Mouse (Mus musculus) R1 (cell line): ENCODE data around the gene Fam210b.

Experiments used
- DNase-seq: peaks from one replicate; pipeline ENCODE4 v3.0.0-alpha.2; 2018; ENCODE audit warnings: low read depth, low spot score

The Fam210b gene

DNA sequence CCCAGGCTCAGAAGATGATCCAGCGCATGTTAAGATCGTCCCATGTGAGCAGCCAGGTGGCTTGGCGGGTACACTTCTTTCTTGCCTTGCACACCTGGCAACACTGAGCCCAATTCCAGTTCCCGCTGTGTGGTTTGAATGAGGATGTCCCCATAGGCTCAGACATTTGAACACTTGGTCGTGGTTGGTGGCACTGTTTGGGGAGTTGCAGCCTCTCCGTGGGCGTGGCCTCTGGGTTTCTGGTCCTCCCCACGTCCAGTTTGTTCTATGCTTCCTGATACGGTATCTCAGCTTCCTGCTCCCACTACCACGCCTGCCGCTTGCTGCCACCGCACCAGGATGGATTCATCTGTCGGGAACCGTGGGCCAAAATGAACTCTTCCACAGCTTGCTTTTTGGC, 4.4 kb downstream of the Fam210b start:
- DNase-seq, result peak; percentile 80

DNA sequence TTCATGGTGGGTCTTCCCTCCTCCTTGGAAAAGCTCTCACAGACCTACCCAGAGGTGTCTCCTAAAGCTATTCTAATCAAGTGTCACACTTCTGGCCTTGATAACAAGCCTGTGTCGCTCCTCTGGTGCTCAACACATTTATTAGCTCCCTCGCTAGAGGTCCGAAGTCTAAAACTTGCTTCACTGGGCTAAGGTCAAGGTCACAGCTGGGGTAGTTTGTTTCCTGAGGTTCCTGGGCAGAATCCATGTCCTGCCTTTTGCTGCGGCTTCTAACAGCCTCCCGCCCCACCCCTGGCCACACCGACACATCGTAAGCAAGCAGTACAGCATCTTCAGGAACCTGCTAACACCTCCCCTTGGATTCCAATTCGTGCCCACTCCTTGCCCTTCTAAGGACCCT, 5.4 kb downstream of the Fam210b start:
- no peak for DNase-seq

DNA sequence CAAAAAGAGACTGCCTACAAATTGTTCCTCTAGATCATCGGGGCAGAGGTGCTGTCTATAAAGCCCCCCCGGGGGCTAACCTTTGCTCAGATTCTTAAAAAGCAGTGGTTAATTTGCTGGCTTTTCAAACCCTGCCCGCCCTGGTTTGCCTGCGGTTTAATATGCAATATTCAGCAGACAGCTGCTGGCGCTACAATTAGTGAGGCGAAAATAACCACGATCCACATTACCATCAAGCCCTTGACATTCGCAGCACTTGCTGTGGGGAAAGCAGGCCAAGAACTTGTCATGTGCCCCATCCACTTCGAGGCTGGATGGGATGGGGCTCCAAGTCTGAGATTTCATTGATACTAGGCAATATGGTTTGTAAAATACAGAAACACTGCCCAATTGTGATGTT, 7.9 kb downstream of the Fam210b start:
- DNase-seq, result no peak

DNA sequence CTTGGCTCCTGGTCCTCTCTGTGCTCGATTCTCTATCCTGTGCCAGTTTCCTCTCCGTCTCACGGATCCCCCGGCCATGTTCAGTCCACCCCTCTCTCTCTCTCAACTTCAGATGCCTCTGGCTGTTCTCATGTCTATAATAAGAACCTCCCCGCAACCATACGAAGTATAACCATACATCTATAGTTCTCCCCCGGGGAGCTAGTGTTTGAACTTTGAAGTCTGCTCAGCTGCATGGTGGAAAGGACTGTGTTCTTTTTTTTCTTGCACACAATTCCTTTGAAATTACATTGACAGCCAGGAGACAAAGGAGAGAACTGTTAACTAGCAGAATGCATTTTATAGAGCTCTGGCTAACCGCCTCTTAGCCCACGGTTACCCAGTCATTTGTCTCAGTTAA, 9.4 kb downstream of the Fam210b start:
- DNase-seq, result no peak

DNA sequence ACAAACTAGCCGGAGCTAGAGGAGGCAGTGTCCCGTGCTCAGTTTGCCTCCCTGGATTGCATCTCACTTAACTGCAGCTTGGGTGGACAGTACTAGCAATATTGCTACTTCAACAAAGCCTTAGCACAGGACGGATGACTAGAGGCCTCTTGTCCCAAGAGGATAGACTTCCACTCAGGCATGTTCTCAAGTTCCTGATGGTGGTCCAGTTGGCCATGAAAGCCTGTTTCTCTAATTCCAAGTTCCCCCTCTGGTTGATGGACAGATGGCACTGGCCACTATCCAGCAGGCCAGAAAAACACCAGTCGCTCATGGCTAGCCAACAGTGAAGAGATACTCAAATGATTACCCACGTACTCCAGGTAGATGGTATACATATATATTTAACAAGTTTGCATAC, 10.5 kb downstream of the Fam210b start:
- no peak for DNase-seq

DNA sequence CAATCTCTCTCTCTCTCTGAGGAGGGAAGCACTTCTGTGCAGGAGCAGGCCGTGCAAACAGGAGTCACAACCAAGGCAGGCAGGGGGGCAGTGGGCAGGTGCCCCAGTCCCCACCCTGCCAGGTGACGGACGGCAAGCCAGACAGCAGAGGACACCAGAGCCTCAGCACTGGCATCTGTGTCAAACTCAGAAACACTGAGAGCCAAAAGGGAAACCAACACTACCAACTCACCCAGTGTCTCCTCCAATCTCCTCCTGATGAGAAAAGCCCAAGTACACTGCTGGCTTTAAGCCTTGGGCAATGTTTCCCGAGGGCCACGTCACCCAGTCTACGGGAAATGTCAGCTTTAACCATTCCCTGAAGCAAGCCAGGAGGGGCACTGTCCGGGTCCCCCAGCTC, 17.8 kb downstream of the Fam210b start:
- DNase-seq, result no peak

DNA sequence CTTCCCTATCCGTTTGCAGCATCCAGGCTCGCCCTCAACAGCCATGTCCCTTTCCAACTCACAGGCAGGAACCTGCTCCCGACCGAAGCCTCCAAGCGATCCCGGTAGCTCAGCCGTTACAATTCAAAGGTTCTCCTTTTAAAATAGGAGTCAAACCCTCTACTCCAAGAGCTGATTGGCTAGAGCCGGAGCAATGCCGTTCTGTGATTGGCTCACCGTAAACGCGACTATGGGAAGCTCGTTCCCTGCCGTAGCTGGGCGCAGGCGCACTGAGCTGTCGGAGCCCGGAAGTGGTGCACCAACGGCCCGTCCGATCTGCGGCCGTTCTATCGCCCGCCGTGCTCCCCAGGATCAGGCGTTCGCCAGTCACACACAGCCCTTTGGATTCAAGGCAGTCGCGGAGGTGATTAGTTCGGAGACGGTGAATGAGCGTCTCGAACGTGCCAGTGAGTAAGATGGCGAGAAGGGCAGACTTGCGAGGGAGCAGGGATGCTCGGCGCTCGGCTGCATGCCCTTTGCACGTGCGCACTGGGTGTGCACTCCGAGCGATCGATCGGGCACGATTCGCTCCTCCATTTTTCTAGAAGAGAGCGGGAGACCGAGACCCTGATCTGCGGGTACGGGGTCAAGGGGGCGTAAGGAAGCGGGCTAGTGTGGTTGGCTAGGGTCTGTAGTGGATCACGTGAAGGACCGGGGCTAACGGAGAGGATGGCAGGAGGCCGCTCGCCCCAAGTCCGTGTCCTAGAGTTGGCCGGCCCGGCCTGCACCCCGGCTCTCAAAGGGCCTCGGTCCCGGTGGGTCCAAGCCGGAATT, 25.3 kb downstream of the Fam210b start, which contains the start of the genes Aurka and Cstf1:
TSS of gene Aurka (minus strand) at position 125 of the 813 bp plus-strand sequence.
TSS of gene Cstf1 (plus strand) at position 271 of the 813 bp plus-strand sequence.
- peak; percentile 98 for DNase-seq

DNA sequence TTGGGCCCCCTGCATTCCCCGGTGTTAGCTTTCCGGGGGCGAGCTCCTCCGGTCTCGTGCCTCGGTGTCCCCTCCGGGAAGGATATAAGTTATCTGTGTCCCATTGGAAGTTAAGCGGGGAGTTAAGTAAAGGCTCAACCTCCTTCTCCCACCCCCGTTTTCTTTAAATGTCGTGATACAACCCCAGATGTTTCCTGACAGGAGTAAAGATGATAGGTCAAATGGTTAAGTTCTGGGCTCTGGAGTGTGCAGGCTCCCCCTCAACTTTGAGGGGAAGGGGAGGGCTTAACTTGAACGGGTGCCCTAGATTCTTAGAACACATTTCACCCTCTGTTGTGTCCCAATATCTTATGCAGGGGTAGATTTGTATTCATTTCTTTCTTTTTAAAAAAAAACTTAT, 25.9 kb downstream of the Fam210b start:
- no peak for DNase-seq

DNA sequence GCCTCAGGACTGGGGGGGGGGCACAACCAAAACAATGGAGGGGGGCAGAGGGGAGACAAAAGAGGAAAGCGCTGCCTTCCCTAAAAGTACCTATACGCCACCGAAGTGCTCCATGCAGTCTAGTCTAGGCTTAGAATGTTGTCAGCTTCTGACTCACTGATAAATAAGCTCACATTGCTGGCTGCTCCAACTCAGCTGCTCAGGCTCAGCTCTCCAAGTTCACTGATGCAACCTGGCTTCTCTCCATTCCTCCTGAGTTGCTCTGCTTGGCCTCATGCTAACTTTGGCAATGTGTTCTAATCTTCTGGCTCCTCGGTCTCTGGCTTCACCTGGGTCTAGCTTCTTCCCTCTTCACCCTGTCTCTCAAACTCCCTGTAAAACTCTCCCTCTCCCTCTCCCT, 31.2 kb downstream of the Fam210b start:
- DNase-seq, result no peak

DNA sequence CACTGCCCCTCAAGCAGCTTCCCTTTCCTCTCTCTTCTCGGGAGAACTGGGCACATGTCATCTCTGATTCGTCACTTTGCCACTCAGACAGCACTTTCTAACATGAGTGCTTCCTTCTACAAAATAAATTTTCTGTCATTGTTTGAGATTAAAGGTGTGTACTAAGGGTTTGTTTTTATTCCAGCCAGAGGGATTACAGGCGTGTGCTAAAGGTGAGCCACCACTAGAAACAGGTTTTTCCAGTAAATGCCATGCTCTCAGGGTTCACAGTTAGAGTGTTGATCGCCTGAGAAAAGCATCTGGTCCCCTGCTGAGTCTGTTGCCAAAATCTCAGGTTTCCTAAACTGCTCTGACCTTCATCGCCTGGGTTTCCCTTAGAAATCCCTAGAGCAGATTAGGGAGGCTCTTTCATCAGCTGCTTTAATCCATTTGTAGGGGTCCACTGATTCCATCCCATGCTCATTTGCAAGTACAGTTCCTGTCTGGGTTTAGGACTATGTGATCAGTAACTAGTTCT, 31.7 kb downstream of the Fam210b start:
- peak; percentile 94 for DNase-seq

DNA sequence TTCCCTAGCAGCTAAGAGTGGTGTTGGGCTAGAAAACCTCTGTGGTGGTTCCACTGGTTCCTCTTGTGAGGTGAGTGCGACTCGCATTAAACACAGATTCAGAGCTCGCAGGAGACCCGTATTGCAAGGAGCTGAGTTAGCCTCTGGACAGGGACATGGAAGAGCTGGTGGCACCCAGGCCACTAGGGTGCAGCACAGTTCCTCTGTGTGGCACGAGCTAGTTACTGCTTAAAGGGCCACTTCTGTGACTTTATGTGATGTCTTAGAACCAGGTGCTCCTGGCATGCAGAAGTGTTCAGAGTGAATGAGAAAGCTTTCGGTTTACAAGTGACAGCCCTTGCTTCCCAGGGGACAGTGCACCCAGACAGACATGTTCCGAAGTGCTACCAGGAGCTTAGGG, 33.0 kb downstream of the Fam210b start:
- peak; percentile 44 for DNase-seq

DNA sequence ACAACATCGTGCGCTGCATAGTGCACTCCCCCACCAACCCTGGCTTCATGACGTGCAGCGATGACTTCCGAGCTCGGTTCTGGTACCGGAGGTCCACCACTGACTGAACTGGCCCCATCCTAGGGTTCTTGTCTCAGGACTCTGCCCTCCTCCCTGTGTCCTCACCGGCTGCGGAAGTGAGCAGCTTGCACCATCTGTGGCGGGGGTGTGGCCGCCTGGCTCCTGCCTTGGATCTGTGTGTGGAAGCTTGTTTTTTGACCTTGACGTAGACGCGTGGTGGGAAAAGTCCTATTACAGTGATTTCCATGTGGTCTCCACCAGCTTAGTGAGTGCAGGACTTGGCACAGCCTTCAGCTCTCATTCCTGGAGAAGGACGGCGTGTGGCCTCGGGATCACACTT, 35.1 kb downstream of the Fam210b start:
- DNase-seq, result peak; percentile 58

DNA sequence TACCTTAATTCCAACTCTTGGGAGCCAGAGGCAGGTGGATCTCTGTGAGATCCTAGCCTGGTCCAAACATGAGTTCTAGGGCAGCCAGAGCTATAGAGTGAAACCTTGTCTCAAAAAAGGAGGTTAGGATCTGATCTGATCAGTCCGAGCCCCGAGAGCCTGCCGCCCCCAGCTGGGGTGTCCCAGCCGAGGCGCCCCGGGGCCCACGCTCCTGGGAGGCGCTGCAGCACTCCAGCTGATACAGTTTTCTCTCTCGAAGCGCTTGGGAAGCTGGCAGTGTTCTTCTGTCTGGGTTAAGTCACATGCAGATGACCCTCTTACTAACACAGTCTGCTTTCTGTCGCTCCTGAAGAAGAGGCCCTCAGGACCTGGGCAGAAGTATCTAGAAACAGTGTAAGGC, 36.0 kb downstream of the Fam210b start:
- DNase-seq, result no peak

DNA sequence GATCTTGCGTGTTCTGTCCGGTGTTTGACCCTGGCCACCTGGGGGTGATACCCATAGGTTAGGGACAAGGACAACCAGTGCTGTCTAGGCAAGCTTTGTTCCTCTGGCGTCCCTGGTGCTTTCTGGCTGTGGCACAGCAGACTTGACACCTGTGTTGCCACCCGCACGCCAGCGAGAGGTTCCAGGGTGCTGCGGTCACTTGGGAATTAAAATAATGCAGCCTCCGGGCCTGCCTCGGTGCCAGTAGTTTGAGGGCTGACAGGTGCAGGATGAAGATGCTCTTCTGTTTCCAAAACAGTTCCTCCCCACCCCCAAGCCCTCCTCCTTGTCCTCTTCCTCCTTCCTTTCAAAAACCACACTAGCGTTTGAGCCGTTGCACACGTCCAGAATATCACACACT, 36.5 kb downstream of the Fam210b start:
- DNase-seq, result no peak

DNA sequence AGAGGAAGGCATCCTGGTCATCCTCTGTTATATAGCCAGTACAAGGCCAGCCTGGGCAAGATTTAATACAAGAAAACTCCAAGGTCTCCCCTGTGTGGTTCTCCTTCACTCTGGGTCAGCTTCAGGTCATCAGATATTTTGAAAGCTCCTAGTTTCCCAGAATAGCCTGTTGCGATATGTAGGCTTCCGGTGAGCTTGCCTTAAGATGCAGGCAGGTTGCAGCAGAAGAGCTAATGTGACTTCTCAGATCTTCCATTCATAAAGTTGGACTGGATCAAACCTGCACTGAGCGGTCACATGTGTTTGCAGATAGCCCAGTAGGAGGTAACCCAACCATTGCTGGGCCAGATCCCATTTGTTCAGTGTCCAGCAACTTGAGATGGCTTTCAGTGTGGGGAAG, 39.4 kb downstream of the Fam210b start:
- no peak for DNase-seq

DNA sequence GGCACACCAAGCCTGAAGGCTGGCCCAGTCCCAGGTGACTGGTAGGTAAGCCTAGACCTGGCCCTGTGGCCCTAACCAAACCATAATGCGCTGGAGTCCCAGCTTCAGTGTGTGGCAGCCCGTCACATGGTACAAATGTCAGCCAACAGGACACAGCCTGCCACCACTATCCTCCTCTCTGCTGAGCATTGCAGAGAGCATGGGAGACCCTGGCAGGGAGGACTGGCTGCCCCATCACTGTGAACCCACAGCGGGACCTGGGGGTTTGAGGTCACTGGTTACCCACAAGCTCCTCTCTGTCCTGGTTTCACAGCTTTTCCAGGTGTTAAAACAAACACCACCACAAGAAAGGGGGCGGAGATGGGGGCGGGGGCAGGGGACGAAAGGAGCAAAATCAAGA, 45.0 kb downstream of the Fam210b start:
- DNase-seq, result no peak

DNA sequence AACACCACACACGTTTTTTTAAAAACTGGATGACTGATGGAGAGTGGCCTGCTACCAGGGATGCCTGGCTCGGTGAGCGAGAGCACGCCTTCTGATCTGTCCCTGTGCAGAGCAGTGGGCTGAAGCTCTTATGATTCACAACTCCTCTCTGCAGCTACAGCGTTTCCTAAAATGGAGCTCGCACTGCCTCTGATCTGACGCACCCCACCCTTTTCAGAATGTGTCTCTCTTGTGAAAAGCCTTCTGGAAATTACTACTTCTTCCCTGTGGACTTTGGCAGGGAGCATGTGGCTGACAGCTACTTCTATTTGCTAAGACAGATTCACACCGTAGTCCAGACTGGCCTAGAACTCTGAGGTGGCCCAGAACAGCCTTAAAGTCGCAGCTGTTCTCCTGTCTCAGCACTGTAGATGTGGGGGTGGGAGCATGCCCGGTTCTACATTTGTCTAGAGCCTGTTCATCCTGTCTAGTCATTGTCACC, 46.7 kb downstream of the Fam210b start:
- DNase-seq, result no peak

DNA sequence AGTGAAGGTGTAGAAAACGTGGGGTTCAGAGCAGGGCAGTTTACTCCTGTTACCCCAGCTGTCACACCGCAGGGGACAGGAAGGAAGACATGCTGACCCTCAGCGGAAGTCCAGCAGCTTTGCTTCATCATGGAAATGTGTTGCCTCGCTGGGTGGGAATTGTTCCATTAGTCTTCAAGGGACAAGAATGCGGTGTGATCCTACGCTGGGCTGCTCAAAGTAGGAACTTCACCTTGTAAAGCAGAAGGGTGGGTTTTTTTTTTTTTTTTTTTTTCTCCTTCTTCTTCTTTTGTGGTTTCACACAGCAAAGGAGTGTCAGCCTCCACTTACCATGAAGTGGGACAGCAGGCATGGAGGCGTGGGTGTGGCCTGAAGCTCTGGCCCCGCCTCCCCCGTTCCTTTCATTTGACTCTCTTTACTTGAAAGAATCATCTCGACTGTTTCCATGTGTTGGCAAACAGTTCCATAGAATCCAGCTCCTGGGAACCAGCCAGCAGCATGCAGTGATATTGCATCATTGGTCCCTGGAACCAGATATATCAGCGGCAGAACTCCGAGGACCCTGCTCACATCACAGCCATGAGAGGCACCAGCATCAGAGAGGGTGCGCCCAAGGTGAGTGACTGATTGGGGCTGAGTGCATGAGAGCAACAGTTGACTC, 48.2 kb downstream of the Fam210b start, which contains the start of gene Cass4:
TSS of gene Cass4 (plus strand) at position 404 of the 661 bp plus-strand sequence.
- DNase-seq, result peak; percentile 96

DNA sequence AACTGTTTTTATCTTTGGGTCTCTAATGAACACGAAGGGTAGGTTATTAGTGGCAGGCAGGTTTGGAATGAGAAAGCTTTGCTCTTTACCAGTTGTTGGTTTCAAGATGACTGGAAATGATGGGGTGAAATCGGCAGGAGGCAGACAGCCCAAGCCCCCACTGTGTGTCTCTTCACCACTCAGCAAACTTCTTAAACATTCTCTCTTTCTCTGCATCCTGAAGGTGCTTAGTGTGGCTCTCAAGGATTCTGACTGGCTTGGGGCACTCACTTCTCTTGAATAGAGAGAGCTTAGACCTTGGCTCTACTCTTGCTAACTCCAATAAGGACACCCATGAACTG, 48.7 kb downstream of the Fam210b start:
- DNase-seq, result no peak

DNA sequence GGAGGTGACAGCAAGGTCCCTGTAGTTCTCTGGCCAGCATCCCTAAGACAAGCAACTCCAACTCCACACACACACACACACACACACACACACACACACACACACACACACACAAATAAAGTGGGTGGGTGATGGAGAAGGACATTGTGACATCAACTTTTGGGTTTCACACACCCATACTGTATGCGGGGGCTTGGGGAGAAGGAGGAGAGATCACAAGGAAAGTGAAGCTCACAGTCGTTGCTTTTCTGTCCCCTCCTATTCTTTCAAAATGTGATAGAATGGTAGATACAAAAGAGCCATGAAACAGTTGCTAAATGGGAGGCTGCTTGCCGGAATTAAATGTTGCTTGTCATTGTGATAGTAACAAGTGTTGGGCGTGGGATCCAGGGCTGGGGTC, 49.3 kb downstream of the Fam210b start:
- no peak for DNase-seq

DNA sequence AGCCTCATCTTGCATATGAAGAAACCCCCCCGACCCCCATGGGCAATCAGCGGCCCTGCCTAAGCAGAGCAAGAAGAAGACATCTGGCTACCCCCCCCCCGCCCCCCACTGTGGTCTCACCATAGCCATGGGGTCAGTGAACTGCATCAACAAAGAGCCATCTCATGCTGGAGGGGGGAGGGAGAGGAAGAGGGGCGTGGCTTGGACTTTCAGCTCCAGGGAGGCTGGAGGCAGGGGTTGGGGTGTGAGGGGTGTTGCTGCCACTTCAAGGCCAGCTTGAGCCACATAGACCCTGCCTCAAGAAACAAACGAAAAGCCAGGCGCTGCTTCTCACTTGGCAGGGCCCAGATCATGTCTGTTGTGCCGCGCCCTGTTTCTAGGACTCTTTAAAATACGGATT, 50.6 kb downstream of the Fam210b start:
- peak; percentile 72 for DNase-seq

DNA sequence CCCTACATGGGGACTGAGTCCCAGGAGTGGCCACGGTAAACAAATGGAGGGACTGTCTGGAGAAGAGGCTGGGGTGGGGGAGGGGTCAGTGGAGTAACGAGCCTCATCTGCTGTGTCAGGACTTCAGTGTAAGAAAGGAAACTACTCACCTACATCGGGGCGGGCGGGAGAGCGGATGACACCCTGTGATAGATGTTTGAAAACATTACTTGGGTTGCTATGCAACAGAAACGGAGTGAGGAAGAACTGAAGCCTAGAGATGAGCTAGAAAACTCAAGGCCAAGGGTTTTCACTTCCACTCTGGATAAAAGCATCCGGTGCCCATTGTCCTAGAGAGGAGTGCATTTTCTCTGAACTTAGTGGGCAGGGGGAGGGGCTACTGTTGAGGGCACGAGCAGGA, 54.5 kb downstream of the Fam210b start:
- peak; percentile 89 for DNase-seq
